ENCODE assay signal across 8 mouse cellular contexts in genomic region chr10:128491495-128491894, GRCm38 (mm10). TPM values are rescaled to one million over a fixed set of nuclear protein-coding genes. Genes with fewer than 3 reads are reported as not detected.
DNase-seq lines count a peak whose midpoint lies in the region; ATAC-seq lines count a peak whose summit lies in the region.

No protein-coding gene starts in this region.

- H3K4me1 ChIP-seq in heart, embryonic 15.5 days (replicated peaks): peaks cover 54% of the 10 kb centered on the region
- peaks cover 34% of the 10 kb centered on the region for H3K4me1 ChIP-seq in limb, embryonic 10.5 days
- H3K4me1 ChIP-seq in midbrain, embryonic 13.5 days (replicated peaks): peaks cover 44% of the 10 kb centered on the region

- no peaks in the 10 kb centered on the region for H3K27me3 ChIP-seq in heart, embryonic 15.5 days
- no peaks in the 10 kb centered on the region for H3K27me3 ChIP-seq in limb, embryonic 10.5 days (ENCODE audit: low read depth, poor library complexity, severe bottlenecking)
- H3K27me3 ChIP-seq in midbrain, embryonic 13.5 days: peaks cover 4% of the 10 kb centered on the region; the same call in 1 of the 2 replicates

- no peak for ATAC-seq in heart, embryonic 15.5 days (replicated peaks; ENCODE audit: insufficient number of reproducible peaks, insufficient read depth, low FRiP score, low read depth)
- no peak for ATAC-seq in midbrain, embryonic 13.5 days

- peak overlapping the region; percentile 93 for H3K4me3 ChIP-seq in heart, embryonic 15.5 days
- peak overlapping the region; percentile 65 for H3K4me3 ChIP-seq in limb, embryonic 10.5 days
- peak overlapping the region; percentile 77 for H3K4me3 ChIP-seq in midbrain, embryonic 13.5 days (replicated peaks)

- peak overlapping the region; percentile 98 for H3K27ac ChIP-seq in heart, embryonic 15.5 days
- H3K27ac ChIP-seq in limb, embryonic 10.5 days: no peak overlapping the region
- peak overlapping the region; percentile 51 for H3K27ac ChIP-seq in midbrain, embryonic 13.5 days

- H3K36me3 ChIP-seq in heart, embryonic 15.5 days: peaks cover 38% of the 10 kb centered on the region
- peaks cover 60% of the 10 kb centered on the region for H3K36me3 ChIP-seq in limb, embryonic 10.5 days
- peaks cover 53% of the 10 kb centered on the region for H3K36me3 ChIP-seq in midbrain, embryonic 13.5 days

- H3K9me3 ChIP-seq in heart, embryonic 15.5 days (replicated peaks): no peaks in the 10 kb centered on the region
- no peaks in the 10 kb centered on the region for H3K9me3 ChIP-seq in limb, embryonic 10.5 days (replicated peaks)
- no peaks in the 10 kb centered on the region for H3K9me3 ChIP-seq in midbrain, embryonic 13.5 days

- H3K4me2 ChIP-seq in heart, embryonic 15.5 days: peak overlapping the region; percentile 77
- H3K4me2 ChIP-seq in midbrain, embryonic 13.5 days (replicated peaks): peak overlapping the region; percentile 67

- DNase-seq in ES-CJ7 (ENCODE audit: low read depth, low spot score): peak; percentile 54
- peak; percentile 46 for DNase-seq in adrenal gland, postnatal 10 days
- DNase-seq in limb, embryonic 10.5 days (ENCODE audit: low spot score): no peak
- no peak for DNase-seq in embryo, embryonic 10 days (ENCODE audit: low spot score)
- no peak for DNase-seq in natural killer cell, adult 2 months (ENCODE audit: low spot score in 2 of 2)
- no peak for DNase-seq in T-cell, adult 2 months (ENCODE audit: low spot score)

- peak overlapping the region; percentile 95 for H3K9ac ChIP-seq in heart, embryonic 15.5 days
- peak overlapping the region; percentile 32; the same call in 1 of the 2 replicates for H3K9ac ChIP-seq in midbrain, embryonic 13.5 days (replicated peaks)

- WGBS in heart, embryonic 15.5 days: 17% methylated on average over 6 of the region's 6 CpGs
- 78% methylated on average over 6 of the region's 6 CpGs for WGBS in limb, embryonic 10.5 days
- WGBS in midbrain, embryonic 13.5 days: 80% methylated on average over 6 of the region's 6 CpGs

RNA-seq across cellular contexts. Expression of gene Myl6, which starts 2.5 kb away (rescaled TPM):
- total RNA-seq in adrenal gland, postnatal 10 days (2021): 100 to 1,000 TPM; 739 to 765 TPM
- 1,051 and 1,154 TPM in 2 replicates for polyA plus RNA-seq in heart, embryonic 15.5 days (2015; fragmentation: Nextera tagmentation; extraction: Ambion mirVana)
- 685 and 729 TPM in 2 replicates for polyA plus RNA-seq in limb, embryonic 10.5 days (2016; fragmentation: Nextera tagmentation; extraction: Ambion mirVana)
- 836 and 885 TPM in 2 replicates for polyA plus RNA-seq in midbrain, embryonic 13.5 days (2015; fragmentation: Nextera tagmentation; extraction: Ambion mirVana)

RNA-seq across cellular contexts. Expression of gene Myl6b, which starts 7.0 kb away (rescaled TPM):
- total RNA-seq in adrenal gland, postnatal 10 days (2021): 10 to 100 TPM; 10.9 to 17.3 TPM
- polyA plus RNA-seq in heart, embryonic 15.5 days (2015; fragmentation: Nextera tagmentation; extraction: Ambion mirVana): 4.3 and 4.6 TPM in 2 replicates
- polyA plus RNA-seq in limb, embryonic 10.5 days (2016; fragmentation: Nextera tagmentation; extraction: Ambion mirVana): 1.6 and 3.3 TPM in 2 replicates
- 3.4 and 4.3 TPM in 2 replicates for polyA plus RNA-seq in midbrain, embryonic 13.5 days (2015; fragmentation: Nextera tagmentation; extraction: Ambion mirVana)

RNA-seq across cellular contexts. Expression of gene Smarcc2, which starts 32.4 kb away (rescaled TPM):
- 100 to 1,000 TPM in 1 of 2 experiments, 10 to 100 TPM in 1; 94.1 to 123 TPM for total RNA-seq in adrenal gland, postnatal 10 days (2021)
- polyA plus RNA-seq in heart, embryonic 15.5 days (2015; fragmentation: Nextera tagmentation; extraction: Ambion mirVana): 59.2 and 60.3 TPM in 2 replicates
- polyA plus RNA-seq in limb, embryonic 10.5 days (2016; fragmentation: Nextera tagmentation; extraction: Ambion mirVana): 64.2 and 91.3 TPM in 2 replicates
- 200 and 212 TPM in 2 replicates for polyA plus RNA-seq in midbrain, embryonic 13.5 days (2015; fragmentation: Nextera tagmentation; extraction: Ambion mirVana)

RNA-seq across cellular contexts. Expression of gene Esyt1, which starts 34.2 kb away (rescaled TPM):
- 10 to 100 TPM; 31.5 to 41.5 TPM for total RNA-seq in adrenal gland, postnatal 10 days (2021)
- 19.4 and 29.0 TPM in 2 replicates for polyA plus RNA-seq in heart, embryonic 15.5 days (2015; fragmentation: Nextera tagmentation; extraction: Ambion mirVana)
- 7.0 and 8.4 TPM in 2 replicates for polyA plus RNA-seq in limb, embryonic 10.5 days (2016; fragmentation: Nextera tagmentation; extraction: Ambion mirVana)
- 11.6 and 13.7 TPM in 2 replicates for polyA plus RNA-seq in midbrain, embryonic 13.5 days (2015; fragmentation: Nextera tagmentation; extraction: Ambion mirVana)

RNA-seq across cellular contexts. Expression of gene Zc3h10, which starts 56.1 kb away (rescaled TPM):
- total RNA-seq in adrenal gland, postnatal 10 days (2021): 10 to 100 TPM; 10.5 to 14.7 TPM
- 10.2 and 11.0 TPM in 2 replicates for polyA plus RNA-seq in heart, embryonic 15.5 days (2015; fragmentation: Nextera tagmentation; extraction: Ambion mirVana)
- polyA plus RNA-seq in limb, embryonic 10.5 days (2016; fragmentation: Nextera tagmentation; extraction: Ambion mirVana): 14.5 and 15.4 TPM in 2 replicates
- polyA plus RNA-seq in midbrain, embryonic 13.5 days (2015; fragmentation: Nextera tagmentation; extraction: Ambion mirVana): 23.3 and 24.2 TPM in 2 replicates

Comparison
In these comparisons a context has a peak if more than half of its experiments do, and no peak if none do; other contexts are left out.
1. DNase-seq: peak in ES-CJ7 (single experiment) and adrenal gland, postnatal 10 days (single experiment); none in limb, embryonic 10.5 days (single experiment), embryo, embryonic 10 days (single experiment), natural killer cell, adult 2 months (0 of 2) and T-cell, adult 2 months (single experiment).
2. Peak in every context shown above with its lines, with median percentiles within 50 percentile points of each other: H3K4me3 ChIP-seq.